Mouse (Mus musculus): ENCODE measurements around the gene Nup210l.

The Nup210l gene

DNA sequence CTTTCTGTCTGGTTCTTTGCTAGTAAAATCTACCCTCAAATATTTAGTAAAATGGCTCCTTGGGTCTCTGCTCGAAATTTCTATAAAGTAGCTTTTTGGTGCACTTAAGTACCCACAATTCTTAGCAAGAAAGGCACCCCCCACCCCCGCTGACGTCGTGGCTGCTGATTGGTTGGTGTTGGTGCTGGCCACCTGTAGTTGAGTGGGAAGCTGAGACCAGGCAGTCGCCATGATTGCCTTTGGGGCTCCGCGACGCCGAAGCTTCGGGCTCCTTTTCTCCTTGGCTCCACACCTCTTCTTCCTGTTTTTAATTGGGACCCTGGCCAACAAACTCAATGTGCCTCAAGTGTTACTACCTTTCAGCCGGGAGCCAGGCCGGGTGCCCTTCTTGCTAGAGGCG, at the start of gene Nup210l:
Gene Nup210l, plus strand, starts transcription at position 195 of the 400 bp plus-strand sequence.
- in situ Hi-C loops (cut with MseI, MboI) = no loop called here

DNA sequence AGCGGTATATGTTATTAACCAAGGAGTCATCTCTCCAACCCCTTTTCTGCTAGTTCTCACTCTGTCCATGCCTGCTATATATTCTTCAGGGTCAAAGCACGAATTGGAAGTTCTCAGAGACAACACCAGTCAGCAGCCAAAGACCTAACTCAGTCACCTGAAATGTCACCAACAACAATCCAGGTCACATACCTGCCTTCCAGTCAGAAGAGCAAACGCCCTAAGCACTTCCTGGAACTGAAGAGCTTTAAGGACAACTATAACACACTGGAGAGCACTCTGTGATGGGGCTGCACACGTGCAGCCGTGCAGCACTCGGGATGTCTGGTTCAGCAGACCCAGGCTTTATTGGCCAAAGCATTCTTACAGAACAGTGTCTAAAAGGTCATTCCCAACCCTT, 42.4 kb upstream of the Nup210l start:
- in situ Hi-C loops (cut with MseI, MboI) = no loop called here

DNA sequence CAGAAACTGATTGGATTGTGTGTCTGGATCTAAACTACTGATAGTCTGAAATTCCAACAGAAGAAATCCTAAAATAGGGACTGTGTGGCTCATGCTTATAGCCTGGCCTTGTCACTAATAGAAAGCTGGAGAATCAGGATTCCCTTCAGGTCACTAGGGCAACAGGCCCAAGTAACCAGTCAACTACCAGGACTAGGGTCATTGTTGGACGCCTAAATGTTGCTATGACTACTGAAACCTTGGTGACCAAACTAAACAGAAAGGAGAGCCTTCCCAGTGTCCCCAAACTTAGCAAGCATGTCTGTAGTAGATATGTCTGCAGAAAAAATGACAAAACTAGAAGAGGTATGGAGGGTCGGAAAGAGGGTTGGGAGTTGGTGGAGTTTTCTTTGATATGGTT, 41.4 kb upstream of the Nup210l start:
- in situ Hi-C loops (cut with MseI, MboI) = no loop called here

DNA sequence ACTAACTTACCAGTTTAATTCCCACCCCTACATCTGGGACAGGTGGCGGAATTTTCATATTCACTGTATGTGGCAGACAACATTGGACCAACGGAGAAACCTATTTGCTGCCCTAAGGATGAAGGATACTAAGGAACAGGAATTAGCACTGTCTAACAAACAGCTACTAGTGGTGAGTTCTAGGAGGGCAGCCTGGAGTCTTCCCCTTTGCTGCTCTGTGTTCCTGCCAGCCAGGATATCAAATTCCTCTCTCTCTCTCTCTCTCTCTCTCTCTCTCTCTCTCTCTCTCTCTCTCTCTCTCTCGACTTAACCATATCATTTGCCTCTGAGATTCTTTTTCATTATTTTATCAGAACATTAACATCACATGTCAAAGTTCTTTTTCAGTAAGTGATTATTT, 39.5 kb upstream of the Nup210l start:
- in situ Hi-C loops (cut with MseI, MboI) = no loop called here

DNA sequence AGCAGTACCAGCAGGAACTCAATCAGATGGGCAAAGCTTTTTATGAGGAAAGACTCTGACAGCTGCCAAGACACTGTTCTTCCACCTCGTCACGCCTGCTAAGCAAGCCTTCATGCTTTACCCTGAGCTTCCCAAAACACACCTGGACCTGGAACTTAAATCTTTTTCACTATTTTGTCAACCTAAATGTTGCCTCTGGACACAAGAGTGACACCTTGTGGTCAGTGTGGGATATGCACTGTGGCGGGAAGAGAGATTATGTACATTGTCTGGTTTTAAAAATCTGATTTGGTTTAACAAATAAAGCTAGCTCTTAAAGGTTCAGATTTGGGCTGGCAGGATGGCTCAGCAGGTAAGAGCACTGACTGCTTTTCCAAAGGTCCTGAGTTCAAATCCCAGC, 38.4 kb upstream of the Nup210l start:
- in situ Hi-C loops (cut with MseI, MboI) = no loop called here

DNA sequence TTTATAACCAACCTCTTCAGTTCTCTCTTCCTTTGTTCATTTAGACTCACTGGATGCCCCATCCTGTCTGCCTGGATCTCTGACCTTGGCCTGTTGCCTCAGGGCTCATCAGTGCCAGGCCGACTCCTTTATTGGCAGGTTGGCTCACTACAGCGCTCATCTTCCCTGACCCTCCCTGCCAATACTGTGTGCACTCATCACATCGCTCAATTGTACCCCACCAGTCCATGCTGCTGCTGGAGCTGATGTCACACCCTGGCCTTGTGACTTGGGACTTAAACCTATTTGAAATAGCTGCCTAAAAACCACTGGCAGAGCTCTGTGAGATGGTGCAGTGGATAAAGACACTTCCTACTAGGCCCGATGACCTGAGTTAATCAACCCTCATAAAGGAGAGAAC, 36.1 kb upstream of the Nup210l start:
- in situ Hi-C loops (cut with MseI, MboI) = no loop called here

DNA sequence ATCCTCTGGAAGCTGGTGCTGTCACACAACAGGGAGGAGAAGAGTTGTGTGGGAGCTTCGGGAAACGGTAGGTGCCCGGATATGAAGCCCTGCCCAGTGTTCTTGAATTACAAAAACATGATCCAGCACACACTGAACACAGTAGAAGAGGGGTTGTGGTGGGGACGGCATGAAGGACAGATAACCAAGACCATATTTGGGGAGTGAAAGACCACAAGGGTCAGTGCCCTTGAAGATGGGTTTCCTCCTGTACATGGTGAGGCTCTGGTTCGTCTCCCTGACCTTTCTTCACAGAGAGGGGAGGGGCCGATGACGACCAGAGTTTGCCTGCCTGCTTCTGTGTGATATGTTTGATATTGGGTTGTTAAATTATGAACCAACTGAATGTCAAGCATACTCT, 34.2 kb upstream of the Nup210l start:
- in situ Hi-C loops (cut with MseI, MboI) = no loop called here

DNA sequence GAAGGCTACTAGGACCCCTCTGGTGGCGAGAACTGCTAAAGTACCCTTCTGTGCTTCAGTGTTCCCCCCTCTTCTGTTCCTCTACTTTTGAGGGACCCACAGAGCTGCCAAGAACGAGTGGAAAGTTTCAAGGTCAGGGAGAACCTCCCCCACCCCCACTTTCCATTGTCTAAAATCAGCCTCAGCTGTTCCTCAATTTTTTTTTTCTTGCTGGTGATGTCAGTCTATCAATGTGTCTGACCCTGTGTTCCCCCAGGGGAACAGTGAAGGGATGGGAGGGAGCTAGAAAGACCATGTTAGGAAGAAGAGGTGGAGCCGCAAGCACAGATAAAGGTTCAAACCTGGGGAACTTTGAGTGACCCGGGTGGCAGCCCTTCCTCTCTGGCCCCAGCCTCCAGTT, 31.6 kb upstream of the Nup210l start, which contains the start of gene Tpm3:
Gene Tpm3, plus strand, starts transcription at position 356 of the 400 bp plus-strand sequence.
- in situ Hi-C loops (cut with MseI, MboI) = no loop called here

DNA sequence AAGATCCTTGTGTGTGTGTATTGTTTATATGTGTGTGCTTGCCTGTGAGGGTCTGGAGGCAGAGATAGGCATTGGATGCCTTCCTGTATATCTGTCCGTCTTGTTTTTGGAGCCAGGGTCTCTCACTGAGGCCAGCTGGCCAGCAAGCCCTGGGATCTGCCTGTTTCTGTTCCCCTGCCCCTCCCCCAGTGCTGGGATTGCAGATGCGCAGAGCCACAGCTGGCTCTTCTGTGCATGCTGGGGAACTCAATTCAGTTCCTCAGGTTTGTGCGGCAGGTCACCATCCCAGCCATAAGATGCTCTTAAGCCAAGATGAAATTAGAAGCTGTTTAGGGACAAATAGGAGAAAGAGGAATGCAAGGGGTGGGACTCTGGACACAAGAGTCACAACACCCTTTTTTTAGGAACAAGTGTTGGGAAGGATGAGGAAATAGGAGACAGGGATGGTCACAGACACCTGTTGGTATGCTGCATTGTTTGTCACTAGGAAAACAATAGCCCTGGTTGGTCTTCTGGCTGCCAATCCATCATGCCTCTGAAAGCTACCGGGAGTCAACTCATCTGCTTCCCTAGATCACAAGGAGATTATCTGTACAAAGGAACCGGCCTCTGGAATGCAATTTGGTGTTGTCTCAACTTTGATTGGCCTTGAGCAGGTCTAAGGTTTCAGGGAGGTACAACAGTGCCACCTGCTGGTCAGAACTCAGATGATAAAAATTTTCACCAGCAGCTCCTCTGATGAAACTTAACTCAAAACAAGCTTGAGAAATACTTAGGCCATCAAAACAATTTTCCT, 26.8 kb upstream of the Nup210l start:
- in situ Hi-C loops (cut with MseI, MboI) = no loop called here

DNA sequence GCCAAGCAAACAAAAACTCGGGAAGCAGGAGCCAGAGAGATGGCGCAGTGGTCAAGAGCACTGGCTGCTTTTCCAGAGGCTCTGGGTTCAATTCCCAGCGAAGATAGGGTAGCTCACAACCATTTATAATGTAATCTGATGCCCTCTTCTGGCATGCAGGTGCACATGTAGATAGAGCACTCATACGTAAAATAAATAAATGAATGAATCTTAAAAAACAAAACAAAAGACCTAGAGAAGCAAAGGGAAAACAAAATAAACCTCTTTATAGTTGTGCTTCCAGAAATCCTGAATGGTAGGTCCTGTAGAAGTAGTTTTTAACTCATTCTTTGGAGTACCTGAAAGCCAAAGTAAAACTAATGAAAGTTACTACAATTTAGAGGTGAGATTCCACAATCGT, 25.7 kb upstream of the Nup210l start:
- in situ Hi-C loops (cut with MseI, MboI) = no loop called here

DNA sequence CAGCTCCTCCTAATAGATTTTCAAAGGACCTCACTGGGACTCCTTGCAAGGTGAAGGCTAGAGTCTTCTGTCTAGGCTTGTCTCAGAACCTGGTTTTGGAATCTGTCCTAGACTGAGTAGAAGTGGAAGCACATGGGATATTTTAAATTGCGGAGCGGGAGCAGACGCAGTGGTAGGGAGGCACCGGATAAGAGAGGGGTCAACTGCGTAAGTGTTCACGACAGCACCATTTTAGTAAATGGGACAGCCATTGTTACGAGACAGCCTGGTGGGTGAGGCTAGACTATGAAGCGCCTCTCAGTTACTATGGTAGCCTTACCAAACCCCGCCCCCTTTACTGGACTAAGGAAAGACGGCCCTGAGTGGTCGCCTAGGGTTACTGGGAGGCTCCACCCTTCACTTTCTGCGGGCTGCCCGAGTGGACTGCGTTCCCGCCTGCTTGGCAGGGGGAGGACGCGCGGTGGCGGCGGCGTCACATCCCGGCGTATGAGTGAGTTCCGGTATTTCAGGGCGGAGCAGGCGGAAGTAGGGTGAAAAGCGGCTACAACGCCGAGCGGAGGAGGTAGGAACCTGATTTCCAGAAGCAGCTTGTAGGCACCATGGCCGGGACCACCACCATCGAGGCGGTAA, 24.7 kb upstream of the Nup210l start:
- in situ Hi-C loops (cut with MseI, MboI) = no loop called here

DNA sequence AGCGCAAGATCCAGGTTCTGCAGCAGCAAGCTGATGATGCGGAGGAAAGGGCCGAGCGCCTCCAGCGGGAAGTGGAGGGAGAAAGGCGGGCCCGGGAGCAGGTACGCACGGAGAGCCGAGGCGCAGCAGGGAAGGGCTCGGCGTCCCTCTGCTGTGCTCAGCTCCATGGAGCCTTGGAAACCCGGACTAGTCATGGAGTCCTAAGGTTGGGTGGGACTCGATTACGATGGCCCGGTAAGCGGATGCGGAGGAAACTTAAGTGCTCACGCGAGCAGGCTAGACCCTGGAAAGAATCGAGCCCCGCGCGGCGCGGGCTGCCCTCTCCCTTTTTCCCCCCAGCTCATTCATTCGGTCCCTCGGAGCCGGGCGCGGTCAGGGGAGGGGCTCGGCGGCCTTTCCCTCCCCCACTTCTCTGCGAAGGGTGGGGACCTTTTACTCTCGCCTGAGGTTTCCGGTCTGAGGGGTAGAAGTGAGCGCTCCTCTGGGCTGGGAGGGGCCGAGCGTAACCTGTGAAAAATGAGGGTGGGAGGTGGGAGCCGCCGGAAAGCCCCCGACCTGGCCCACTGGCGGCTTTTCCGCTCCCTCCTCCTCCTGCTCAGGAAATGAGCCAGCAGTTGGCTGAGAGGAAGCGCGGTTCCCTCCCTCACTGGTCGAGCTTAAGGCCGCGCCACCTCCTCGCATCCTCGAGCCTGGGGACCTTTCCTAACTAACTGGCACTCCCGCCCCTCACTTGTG, 24.0 kb upstream of the Nup210l start:
- in situ Hi-C loops (cut with MseI, MboI) = no loop called here

DNA sequence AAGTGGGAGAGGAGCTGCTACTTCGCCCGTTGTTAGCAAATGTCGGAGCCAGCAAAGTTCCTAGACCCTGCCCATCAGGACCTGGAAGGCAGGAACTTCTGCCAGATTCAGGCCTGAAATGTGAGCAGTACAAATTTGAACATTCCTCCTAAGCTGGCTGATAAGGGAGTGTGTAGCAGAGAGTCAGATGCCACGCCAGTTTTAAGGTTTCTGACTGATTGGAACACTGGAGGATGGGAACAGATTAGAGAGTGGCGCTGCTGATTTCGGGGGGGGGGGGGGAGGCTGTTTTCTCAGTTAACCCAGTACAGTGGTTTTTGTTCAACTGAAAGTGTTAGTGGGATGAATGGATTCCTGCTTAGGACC, 23.5 kb upstream of the Nup210l start:
- in situ Hi-C loops (cut with MseI, MboI) = no loop called here

DNA sequence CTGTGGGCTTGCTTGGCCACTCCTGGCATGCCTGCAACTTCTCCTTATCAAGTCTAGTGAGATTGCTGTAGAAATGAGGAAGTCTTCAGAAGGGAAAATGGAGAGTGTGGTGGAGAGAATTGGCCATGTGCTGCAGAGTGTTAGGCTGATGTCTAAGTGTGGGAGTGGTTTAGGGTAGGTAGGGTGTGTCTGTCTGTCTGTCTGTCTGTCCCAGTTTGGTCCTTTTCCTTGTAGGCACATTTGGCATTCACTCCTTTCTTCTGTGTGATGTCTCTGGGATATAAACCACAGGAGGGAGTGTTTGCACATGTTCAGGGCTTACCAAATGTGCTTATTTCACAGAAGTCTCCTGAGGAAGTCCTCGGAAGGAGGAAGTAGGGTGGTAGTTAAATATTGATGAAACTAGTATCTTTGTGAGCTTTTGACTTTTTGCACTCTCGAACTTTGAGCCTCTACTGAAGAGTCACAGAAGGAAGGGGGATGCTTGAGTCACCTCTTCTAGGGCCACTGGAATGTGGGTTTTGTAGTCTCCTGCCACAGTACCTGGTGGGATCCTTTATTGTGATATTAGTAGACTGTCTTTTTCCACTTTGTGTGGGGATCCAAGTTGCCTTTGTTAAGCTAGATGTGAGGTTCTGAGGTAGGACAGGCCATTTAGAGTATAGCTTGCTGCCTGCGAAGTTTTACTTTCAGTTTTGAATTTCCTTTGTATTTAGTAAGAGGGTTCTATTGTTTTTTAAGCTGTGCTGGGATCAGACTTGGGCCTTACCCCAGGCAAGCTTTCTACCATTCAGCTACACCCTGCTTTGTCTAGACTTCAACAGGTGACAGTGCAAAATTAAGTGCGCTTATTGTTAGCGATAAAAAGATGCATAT, 22.3 kb upstream of the Nup210l start:
- in situ Hi-C loops (cut with MseI, MboI) = no loop called here

DNA sequence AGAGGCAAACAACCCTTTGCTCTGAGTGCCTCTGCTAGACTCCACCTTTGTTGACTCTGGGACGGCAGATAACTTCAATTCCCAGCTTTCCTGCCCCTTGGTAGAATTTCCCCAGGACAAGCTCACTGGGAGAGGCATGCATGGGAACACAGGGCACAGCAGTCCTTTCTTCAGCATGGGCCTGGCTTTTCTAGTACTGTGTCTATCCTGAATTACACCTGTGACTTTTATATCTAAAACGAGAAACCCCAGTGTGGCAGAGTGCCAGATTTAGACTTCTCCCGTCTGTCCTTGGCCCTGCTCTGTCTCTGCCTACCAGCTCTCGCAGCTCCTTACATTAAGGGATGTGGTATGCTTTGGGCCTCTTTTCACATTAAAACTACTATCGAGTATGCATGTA, 20.9 kb upstream of the Nup210l start:
- in situ Hi-C loops (cut with MseI, MboI) = no loop called here

DNA sequence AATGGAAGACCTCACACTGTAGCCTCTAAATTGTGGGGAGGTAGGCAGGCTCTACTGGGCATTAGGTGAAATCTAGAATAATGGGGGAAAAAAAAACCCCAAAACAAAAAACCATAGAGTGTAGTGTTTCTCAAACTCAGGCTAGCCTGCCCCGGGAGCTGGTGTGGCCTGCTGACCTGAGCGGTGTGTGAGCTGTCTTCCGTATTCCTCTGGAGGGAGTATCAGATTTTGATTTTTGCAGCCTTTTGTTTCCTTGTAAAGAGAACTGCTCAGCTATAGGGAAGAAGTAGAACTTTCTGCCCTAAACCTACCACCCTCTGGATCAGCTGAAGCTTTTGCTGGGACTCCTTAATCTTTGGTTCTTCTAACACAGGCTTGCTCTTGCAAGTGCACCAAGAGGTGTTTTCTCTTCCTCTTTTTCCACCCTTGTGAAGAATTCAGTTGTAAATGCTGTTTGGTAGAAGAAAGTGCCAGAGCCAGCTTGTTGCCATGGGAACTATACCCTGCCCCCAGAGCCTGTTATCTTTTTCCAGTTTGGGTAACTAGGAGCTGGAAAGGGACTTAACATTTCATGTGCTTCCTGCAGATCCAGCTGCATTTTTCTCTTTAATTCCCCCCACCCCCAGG, 20.1 kb upstream of the Nup210l start:
- in situ Hi-C loops (cut with MseI, MboI) = no loop called here

DNA sequence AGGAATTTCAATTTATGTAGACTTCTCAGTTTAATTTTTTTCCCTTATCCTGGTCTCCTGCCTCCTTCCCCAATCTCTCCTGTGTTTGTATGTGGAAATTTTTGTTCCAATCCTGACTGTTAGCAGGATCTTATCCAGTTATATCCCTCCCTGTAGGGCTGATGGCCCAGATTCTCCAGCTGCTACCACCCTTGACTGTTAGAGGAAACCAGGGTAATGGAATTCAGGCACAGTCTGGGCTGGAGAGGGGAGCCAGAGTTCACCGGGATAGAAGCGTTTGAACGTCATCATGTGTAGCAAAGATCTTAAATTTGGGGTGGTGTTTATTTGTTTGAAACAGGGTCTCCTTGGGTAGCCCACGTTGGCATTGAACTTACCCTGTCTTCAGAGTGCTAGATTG, 19.1 kb upstream of the Nup210l start:
- in situ Hi-C loops (cut with MseI, MboI) = no loop called here

DNA sequence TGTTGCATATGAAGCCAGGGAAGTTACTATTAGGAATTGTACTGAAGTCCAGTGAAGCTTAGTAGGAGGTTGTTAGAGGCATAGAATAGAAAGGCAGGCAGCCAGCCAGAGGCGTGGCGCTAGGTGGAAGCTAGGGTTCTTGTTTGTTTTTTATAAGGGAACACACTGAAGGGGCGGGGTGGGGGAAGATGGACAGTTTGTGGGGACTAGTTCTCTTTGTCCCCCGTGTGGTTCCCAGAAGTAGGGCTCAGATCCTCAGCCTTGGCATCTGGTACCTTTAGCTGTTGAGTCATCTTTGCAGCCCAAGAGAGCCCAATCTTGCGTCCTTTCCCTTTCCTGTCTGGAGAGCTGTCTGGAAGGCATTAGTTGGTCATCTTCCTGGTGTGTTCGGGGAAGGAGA, 18.7 kb upstream of the Nup210l start:
- in situ Hi-C loops (cut with MseI, MboI) = no loop called here

DNA sequence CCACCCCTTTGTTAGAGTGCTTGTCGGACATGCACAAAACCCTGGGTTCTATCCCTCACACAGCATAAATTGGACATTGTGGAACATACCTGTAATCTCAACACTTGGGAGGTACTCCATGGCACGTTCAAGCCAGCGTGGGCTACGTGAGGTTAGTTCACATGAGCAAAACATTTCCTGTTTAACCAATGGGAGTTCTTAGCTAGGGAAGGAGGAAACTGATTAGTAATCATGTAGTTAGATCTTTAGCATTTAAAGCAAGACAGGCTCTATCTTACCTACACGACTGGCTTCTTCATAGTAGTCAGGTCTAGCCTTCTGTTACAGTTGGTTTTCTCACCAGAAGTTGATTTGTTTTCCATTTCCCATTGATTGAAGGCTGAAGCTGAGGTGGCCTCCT, 17.9 kb upstream of the Nup210l start:
- in situ Hi-C loops (cut with MseI, MboI) = no loop called here

DNA sequence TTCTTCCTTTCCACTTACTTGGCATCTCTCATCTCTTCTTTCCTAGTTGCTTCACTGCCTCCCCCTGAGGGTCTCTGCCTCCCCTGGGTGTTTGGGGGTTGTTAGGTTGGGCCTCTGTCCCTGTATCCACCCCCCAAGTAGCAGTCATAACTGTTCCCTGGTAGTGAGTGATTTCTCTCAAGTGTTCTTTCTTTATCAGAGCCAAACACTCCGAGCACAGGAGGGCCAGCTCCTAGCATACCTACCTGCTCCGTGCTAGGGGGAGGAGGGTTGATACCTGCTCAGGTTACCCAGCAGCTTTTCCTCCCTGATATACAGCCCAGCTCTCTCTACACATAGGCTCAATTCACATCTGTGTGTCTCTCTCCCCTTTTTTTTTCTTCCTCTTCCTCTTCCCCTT, 15.3 kb upstream of the Nup210l start:
- in situ Hi-C loops (cut with MseI, MboI) = no loop called here

DNA sequence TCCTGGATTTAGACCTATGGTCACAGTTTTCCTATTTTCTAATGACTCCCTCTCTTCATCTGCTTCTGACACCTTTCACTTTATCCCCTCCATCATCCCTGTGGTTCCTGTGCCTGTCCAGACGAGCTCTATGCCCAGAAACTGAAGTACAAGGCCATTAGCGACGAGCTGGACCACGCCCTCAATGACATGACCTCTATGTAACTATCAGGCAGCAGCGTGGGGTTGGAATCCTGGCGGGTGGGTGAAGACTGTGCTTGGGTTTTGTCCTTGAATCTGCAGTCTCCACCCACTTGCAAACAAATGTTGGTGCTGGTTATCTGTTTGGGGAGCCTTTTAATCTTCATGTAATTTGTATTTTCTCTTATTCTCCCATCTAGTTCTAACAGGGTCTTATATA, 13.0 kb upstream of the Nup210l start:
- in situ Hi-C loops (cut with MseI, MboI) = no loop called here

All from mouse trophoblast stem cell (cell line).